Mouse (Mus musculus) forebrain, postnatal 0 days (tissue): ENCODE measurements around the gene Cacna1e. TPM values are rescaled to one million over a fixed set of nuclear protein-coding genes. Genes with fewer than 3 reads are reported as not detected.
A peak's percentile ranks its signal among the peaks of the same experiment; 100 is the strongest.

Experiments
- ATAC-seq: fragments of 200-750 bp; cut with Nextera tagmentation; 2 replicates; pipeline ENCODE4 v1.8.0; 2017; ENCODE audit warnings: mild to moderate bottlenecking, moderate library complexity
- DNase-seq: peaks from one replicate; pipeline ENCODE4 v3.0.0-alpha.2; 2015
- H3K27ac ChIP-seq: fragments of 300-500 bp; sonication (generic); 2 replicates; pipeline ENCODE4 v1.5.1; 2014; ENCODE audit warnings: low read depth, mild to moderate bottlenecking, antibody characterized with exemption, low read length, moderate library complexity, mixed read lengths
- H3K27me3 ChIP-seq: fragments of 300-500 bp; sonication (generic); 2 replicates; pipeline ENCODE4 v1.6.1; 2014; ENCODE audit warnings: mild to moderate bottlenecking, low read length, mixed read lengths; ENCODE audit not compliant: insufficient read depth
- H3K36me3 ChIP-seq: fragments of 300-500 bp; sonication (generic); 2 replicates; pipeline ENCODE4 v1.6.1; 2014; ENCODE audit warnings: mild to moderate bottlenecking, moderate library complexity; ENCODE audit not compliant: insufficient read depth
- H3K4me1 ChIP-seq: fragments of 300-500 bp; sonication (generic); 2 replicates; pipeline ENCODE4 v1.6.1; 2014; ENCODE audit warnings: antibody characterized with exemption; ENCODE audit not compliant: insufficient read depth
- H3K4me2 ChIP-seq: fragments of 300-500 bp; sonication (generic); 2 replicates; pipeline ENCODE4 v1.6.1; 2014; ENCODE audit warnings: low read depth, mild to moderate bottlenecking, moderate library complexity
- H3K4me3 ChIP-seq: fragments of 300-500 bp; sonication (generic); 2 replicates; pipeline ENCODE4 v1.5.1; 2014; ENCODE audit warnings: low read depth, low read length, mixed read lengths
- H3K9ac ChIP-seq: fragments of 300-500 bp; sonication (generic); 2 replicates; pipeline ENCODE4 v1.6.1; 2014; ENCODE audit warnings: mild to moderate bottlenecking
- H3K9me3 ChIP-seq: fragments of 300-500 bp; sonication (generic); 2 replicates; pipeline ENCODE4 v1.6.1; 2016; ENCODE audit warnings: low read length
- CTCF ChIP-seq: sonication (generic); IDR thresholded peaks from 2 replicates; pipeline ENCODE4 v1.5.1; 2016; ENCODE audit warnings: antibody characterized with exemption, control low read depth, low read depth
- WGBS: fragments of 180-500 bp; shearing (Covaris S2); extraction: QIAGEN DNeasy Blood & Tissue Kit; methylation state at CpG from one replicate; pipeline ENCODE4 v1.1.7; 2014; 5-methylcytosine and 5-hydroxymethylcytosine counted together
- polyA plus RNA-seq: library from polyadenylated mRNA; unstranded; fragments of >200 nt; fragmentation: Nextera tagmentation; extraction: Ambion mirVana; gene quantifications from 2 replicates; pipeline ENCODE4 v1.2.1, GENCODE M21; 2015
- total RNA-seq: library from RNA; depleted of rRNA; stranded (reverse); fragments of >200 nt; gene quantifications from 2 replicates; pipeline ENCODE4 v1.2.3, GENCODE M21; 2014

The Cacna1e gene
- total and polyA plus RNA-seq, 2 experiments from 2014 or later: 7.2 to 74.0 TPM

DNA sequence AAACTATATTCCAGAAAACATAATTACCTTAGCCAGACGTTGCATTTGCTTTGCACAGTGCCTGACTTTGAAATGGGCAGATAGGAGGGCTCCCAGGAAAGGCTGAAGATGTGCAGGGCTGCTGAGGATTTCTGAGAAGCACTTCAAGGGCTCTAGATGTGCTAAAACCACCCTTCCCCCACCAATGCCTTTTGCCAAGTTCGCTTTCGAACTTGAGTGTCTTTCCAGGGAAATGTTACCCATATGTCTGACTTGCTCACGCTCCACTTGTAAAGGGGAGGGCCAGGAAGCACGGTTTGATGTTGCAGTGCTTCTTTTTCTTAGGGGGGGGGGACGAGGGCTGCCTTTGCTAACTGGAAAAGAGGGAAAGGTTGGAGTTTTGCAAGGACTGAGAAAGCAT lies 393.2 kb downstream of the Cacna1e start:
- DNase-seq: peak; percentile 59
- Histone ChIP-seq H3K9me3 (no peaks in the 10 kb centered on the region), H3K27me3 (no peaks in the 10 kb centered on the region), H3K4me1 (no peaks in the 10 kb centered on the region), H3K4me2 (no peak overlapping the region), H3K36me3 (0 out of 2 replicates have a peak, but pooled peaks cover 8% of the 10 kb centered on the region), H3K4me3 (no peak overlapping the region), H3K9ac (no peak overlapping the region), H3K27ac (no peak overlapping the region)
- 59% methylated on average over 6 of the region's 6 CpGs for WGBS
- no peak for TF ChIP-seq CTCF
- ATAC-seq: peak; percentile 70

- Histone ChIP-seq H3K27me3 (no peaks in the 10 kb centered on the region), H3K9me3 (no peaks in the 10 kb centered on the region), H3K27ac (no peak overlapping the region), H3K4me1 (no peaks in the 10 kb centered on the region), H3K36me3 (peaks cover 9% of the 10 kb centered on the region), H3K9ac (no peak overlapping the region), H3K4me3 (no peak overlapping the region), H3K4me2 (no peak overlapping the region)
- ATAC-seq (no peak), DNase-seq (no peak)
- no peak for TF ChIP-seq CTCF
- WGBS: 89% methylated on average over 2 of the region's 2 CpGs
Measured at GRCm38 (mm10) chr1:154476671-154477070, 407.6 kb downstream of the Cacna1e start.

DNA sequence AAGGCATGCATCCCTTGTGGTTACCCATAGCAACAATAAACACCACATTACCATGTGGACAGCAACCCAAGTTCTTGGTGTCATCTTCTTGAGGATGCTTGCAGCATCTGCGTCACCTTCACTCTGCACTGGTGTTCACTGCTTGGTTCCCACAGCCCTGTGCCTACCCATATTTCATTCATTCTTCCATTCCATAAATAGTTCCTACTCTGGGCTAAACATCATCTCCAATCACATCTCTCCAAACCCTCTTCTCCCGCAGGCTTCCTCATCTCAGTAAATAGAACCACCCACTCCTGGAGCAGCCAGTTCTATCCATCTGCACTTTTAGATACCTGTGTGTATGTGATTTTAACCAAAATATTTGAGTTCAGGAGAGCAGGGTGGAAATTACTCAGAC lies 408.6 kb downstream of the Cacna1e start:
- Histone ChIP-seq H3K4me1 (no peaks in the 10 kb centered on the region), H3K9ac (no peak overlapping the region), H3K4me2 (no peak overlapping the region), H3K4me3 (no peak overlapping the region), H3K27me3 (no peaks in the 10 kb centered on the region), H3K27ac (no peak overlapping the region), H3K9me3 (no peaks in the 10 kb centered on the region), H3K36me3 (peaks cover 19% of the 10 kb centered on the region)
- no peak for DNase-seq
- 95% methylated on average over 2 of the region's 2 CpGs for WGBS
- no peak for TF ChIP-seq CTCF
- no peak for ATAC-seq

- Histone ChIP-seq H3K27me3 (no peaks in the 10 kb centered on the region), H3K4me1 (no peaks in the 10 kb centered on the region), H3K27ac (no peak overlapping the region), H3K9ac (no peak overlapping the region), H3K9me3 (no peaks in the 10 kb centered on the region), H3K36me3 (peaks cover 22% of the 10 kb centered on the region), H3K4me2 (no peak overlapping the region), H3K4me3 (no peak overlapping the region)
- no peak for DNase-seq
- WGBS: 79% methylated on average over 4 of the region's 4 CpGs
- ATAC-seq: no peak
- no peak for TF ChIP-seq CTCF
Measured at GRCm38 (mm10) chr1:154474156-154474555, 410.1 kb downstream of the Cacna1e start.

DNA sequence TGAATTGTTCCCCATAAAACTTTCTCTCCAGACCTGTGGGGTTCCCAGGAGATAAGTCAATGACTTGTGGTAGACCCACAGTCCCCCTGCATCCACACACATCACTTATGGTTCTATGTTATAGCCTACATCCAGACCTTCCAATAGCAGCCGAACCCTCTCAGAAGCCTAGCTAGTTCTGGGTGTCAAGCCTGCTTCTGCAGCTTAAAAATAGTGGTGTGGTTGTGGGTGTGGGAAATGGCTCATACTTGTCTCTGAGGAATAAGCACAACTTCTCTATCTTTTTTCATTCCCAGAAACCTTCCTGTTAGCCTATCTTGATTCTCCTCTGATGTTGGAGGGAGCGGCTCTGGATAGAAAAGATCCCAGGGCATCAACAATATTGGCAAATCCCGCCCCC lies 417.0 kb downstream of the Cacna1e start:
- ATAC-seq: no peak
- H3K4me2 ChIP-seq: no peak overlapping the region
- 90% methylated on average over 3 of the region's 3 CpGs for WGBS

GRCm38 (mm10) chr1:154461521-154461920 lies 422.8 kb downstream of the Cacna1e start:
- Histone ChIP-seq H3K4me3 (no peak overlapping the region), H3K4me1 (no peaks in the 10 kb centered on the region), H3K9ac (no peak overlapping the region), H3K27ac (no peak overlapping the region), H3K27me3 (no peaks in the 10 kb centered on the region), H3K4me2 (no peak overlapping the region), H3K36me3 (peaks cover 24% of the 10 kb centered on the region), H3K9me3 (no peaks in the 10 kb centered on the region)
- ATAC-seq (no peak), DNase-seq (no peak)
- 82% methylated on average over 5 of the region's 5 CpGs for WGBS
- TF ChIP-seq CTCF: no peak

More for the DNA sequence above, 417.0 kb downstream of the Cacna1e start:
- Histone ChIP-seq H3K9me3 (no peaks in the 10 kb centered on the region), H3K27ac (no peak overlapping the region), H3K36me3 (peaks cover 51% of the 10 kb centered on the region), H3K9ac (no peak overlapping the region), H3K4me3 (no peak overlapping the region), H3K4me1 (no peaks in the 10 kb centered on the region), H3K27me3 (no peaks in the 10 kb centered on the region)
- TF ChIP-seq CTCF: no peak
- DNase-seq: no peak

GRCm38 (mm10) chr1:154460067-154460466 lies 424.2 kb downstream of the Cacna1e start:
- DNase-seq: no peak
- Histone ChIP-seq H3K9ac (no peak overlapping the region), H3K27me3 (no peaks in the 10 kb centered on the region), H3K27ac (no peak overlapping the region), H3K9me3 (no peaks in the 10 kb centered on the region), H3K4me2 (no peak overlapping the region), H3K4me1 (no peaks in the 10 kb centered on the region), H3K36me3 (0 out of 2 replicates have a peak, but pooled peaks cover 15% of the 10 kb centered on the region), H3K4me3 (no peak overlapping the region)
- no peak for ATAC-seq
- TF ChIP-seq CTCF: no peak
- 87% methylated on average over 7 of the region's 7 CpGs for WGBS
